Mouse (Mus musculus) spleen, adult 18-20 months (tissue): ENCODE data around the gene Camkmt.

Experiments
- DNase-seq, 2 experiments: peaks; one replicate each; pipeline ENCODE4 v3.0.0; 2022; ENCODE audit warnings: mixed read lengths in 2 of 2

Camkmt gene

GRCm38 (mm10) chr17:85507089-85507460, 416.7 kb downstream of the Camkmt start:
- DNase-seq, result no peak
